Mouse (Mus musculus) forebrain, embryonic 11.5 days (tissue): ENCODE results near the gene Brca2. TPM values are rescaled to one million over a fixed set of nuclear protein-coding genes. Genes with fewer than 3 reads are reported as not detected.

Experiments used
- ATAC-seq: fragments of 200-750 bp; cut with Nextera tagmentation; replicated peaks from 2 replicates; pipeline ENCODE4 v1.8.0; 2017; ENCODE audit warnings: moderate TSS enrichment; ENCODE audit not compliant: low FRiP score
- DNase-seq: peaks from one replicate; pipeline ENCODE4 v3.0.0-alpha.2; 2017; ENCODE audit warnings: low spot score
- H3K27ac ChIP-seq: fragments of 300-500 bp; sonication (generic); 2 replicates; pipeline ENCODE4 v1.5.1; 2014; ENCODE audit warnings: low read depth, low read length
- H3K27me3 ChIP-seq: fragments of 300-500 bp; sonication (generic); 2 replicates; pipeline ENCODE4 v1.6.1; 2014; ENCODE audit warnings: mild to moderate bottlenecking, low read length, mixed read lengths; ENCODE audit not compliant: control insufficient read depth, insufficient read depth
- H3K36me3 ChIP-seq: fragments of 300-500 bp; sonication (generic); 2 replicates; pipeline ENCODE4 v1.6.1; 2014; ENCODE audit warnings: mild to moderate bottlenecking, low read length, moderate library complexity, mixed read lengths; ENCODE audit not compliant: control insufficient read depth, insufficient read depth
- H3K4me1 ChIP-seq: fragments of 300-500 bp; sonication (generic); replicated peaks from 2 replicates; pipeline ENCODE4 v1.6.1; 2014; ENCODE audit warnings: low read length, mixed read lengths; ENCODE audit not compliant: control insufficient read depth, insufficient read depth
- H3K4me2 ChIP-seq: fragments of 300-500 bp; sonication (generic); 2 replicates; pipeline ENCODE4 v1.6.1; 2014; ENCODE audit warnings: low read depth, mild to moderate bottlenecking, low read length, moderate library complexity, mixed read lengths; ENCODE audit not compliant: severe bottlenecking
- H3K4me3 ChIP-seq: fragments of 300-500 bp; sonication (generic); 2 replicates; pipeline ENCODE4 v1.5.1; 2014; ENCODE audit warnings: low read depth, low read length
- H3K9ac ChIP-seq: fragments of 300-500 bp; sonication (generic); 2 replicates; pipeline ENCODE4 v1.6.1; 2014; ENCODE audit warnings: low read length
- H3K9me3 ChIP-seq: fragments of 300-500 bp; sonication (generic); 2 replicates; pipeline ENCODE4 v1.6.1; 2016; ENCODE audit warnings: low read length, mixed read lengths; ENCODE audit not compliant: control insufficient read depth
- WGBS: fragments of 180-500 bp; shearing (Covaris S2); extraction: QIAGEN DNeasy Blood & Tissue Kit; methylation state at CpG from one replicate; pipeline ENCODE4 v1.1.7; 2014; 5-methylcytosine and 5-hydroxymethylcytosine counted together
- polyA plus RNA-seq: library from polyadenylated mRNA; unstranded; fragments of >200 nt; fragmentation: Nextera tagmentation; extraction: Ambion mirVana; gene quantifications from 2 replicates; pipeline ENCODE4 v1.2.1, GENCODE M21; 2014

The Brca2 gene
- polyA plus RNA-seq, 1 experiment from 2014 or later, result 35.0 TPM

- no peaks in the 10 kb centered on the region; the same call in 1 of the 2 replicates for H3K36me3 ChIP-seq
- DNase-seq, result no peak
Measured at GRCm38 (mm10) chr5:150551637-150552036, 29.2 kb downstream of the Brca2 start.

GRCm38 (mm10) chr5:150559519-150560103, 37.2 kb downstream of the Brca2 start:
- Histone ChIP-seq H3K9me3 (no peaks in the 10 kb centered on the region), H3K27me3 (no peaks in the 10 kb centered on the region), H3K4me1 (no peaks in the 10 kb centered on the region), H3K4me3 (no peak overlapping the region), H3K4me2 (no peak overlapping the region), H3K36me3 (no peaks in the 10 kb centered on the region; the same call in 1 of the 2 replicates), H3K9ac (no peak overlapping the region), H3K27ac (no peak overlapping the region)
- WGBS, result 96% methylated on average over 6 of the region's 6 CpGs
- DNase-seq (no peak), ATAC-seq (no peak)

More at GRCm38 (mm10) chr5:150551637-150552036, 29.2 kb downstream of the Brca2 start:
- no peak overlapping the region for H3K4me3 ChIP-seq
- no peak overlapping the region for H3K27ac ChIP-seq
- H3K9me3 ChIP-seq, result no peaks in the 10 kb centered on the region
- no peak for ATAC-seq
- H3K27me3 ChIP-seq, result no peaks in the 10 kb centered on the region
- H3K4me2 ChIP-seq, result no peak overlapping the region
- no peaks in the 10 kb centered on the region for H3K4me1 ChIP-seq
- H3K9ac ChIP-seq, result no peak overlapping the region
- 89% methylated on average over 3 of the region's 3 CpGs for WGBS

- H3K27me3 ChIP-seq, result no peaks in the 10 kb centered on the region
- no peak overlapping the region for H3K4me2 ChIP-seq
- H3K4me1 ChIP-seq, result no peaks in the 10 kb centered on the region
- DNase-seq (no peak), ATAC-seq (no peak)
- H3K36me3 ChIP-seq, result no peaks in the 10 kb centered on the region; the same call in 1 of the 2 replicates
- H3K9me3 ChIP-seq, result no peaks in the 10 kb centered on the region
- H3K27ac ChIP-seq, result no peak overlapping the region
- H3K4me3 ChIP-seq, result no peak overlapping the region
- WGBS, result 98% methylated on average over 5 of the region's 5 CpGs
- H3K9ac ChIP-seq, result no peak overlapping the region
Measured at GRCm38 (mm10) chr5:150560851-150561250, 38.4 kb downstream of the Brca2 start.

GRCm38 (mm10) chr5:150561376-150561775, 38.9 kb downstream of the Brca2 start:
- Histone ChIP-seq H3K4me2 (no peak overlapping the region), H3K9me3 (no peaks in the 10 kb centered on the region), H3K36me3 (no peaks in the 10 kb centered on the region; the same call in 1 of the 2 replicates), H3K27ac (no peak overlapping the region), H3K27me3 (no peaks in the 10 kb centered on the region), H3K4me3 (no peak overlapping the region), H3K9ac (no peak overlapping the region), H3K4me1 (no peaks in the 10 kb centered on the region)
- ATAC-seq (no peak), DNase-seq (no peak)

- no peaks in the 10 kb centered on the region for H3K4me1 ChIP-seq
- no peak overlapping the region for H3K9ac ChIP-seq
- H3K9me3 ChIP-seq, result no peaks in the 10 kb centered on the region
- no peak overlapping the region for H3K4me3 ChIP-seq
- no peaks in the 10 kb centered on the region for H3K27me3 ChIP-seq
- no peak overlapping the region for H3K4me2 ChIP-seq
- DNase-seq (no peak), ATAC-seq (no peak)
- no peaks in the 10 kb centered on the region; the same call in 1 of the 2 replicates for H3K36me3 ChIP-seq
- 93% methylated on average over 5 of the region's 5 CpGs for WGBS
- H3K27ac ChIP-seq, result no peak overlapping the region
Measured at GRCm38 (mm10) chr5:150561783-150562182, 39.4 kb downstream of the Brca2 start.

- no peak overlapping the region for H3K27ac ChIP-seq
- 96% methylated on average over 6 of the region's 6 CpGs for WGBS
- DNase-seq (no peak), ATAC-seq (no peak)
- no peaks in the 10 kb centered on the region for H3K27me3 ChIP-seq
- H3K9me3 ChIP-seq, result no peaks in the 10 kb centered on the region
- H3K4me3 ChIP-seq, result no peak overlapping the region
- no peaks in the 10 kb centered on the region for H3K4me1 ChIP-seq
- H3K36me3 ChIP-seq, result no peaks in the 10 kb centered on the region; the same call in 1 of the 2 replicates
- H3K9ac ChIP-seq, result no peak overlapping the region
- H3K4me2 ChIP-seq, result no peak overlapping the region
Measured at GRCm38 (mm10) chr5:150564426-150564825, 42.0 kb downstream of the Brca2 start.

- Histone ChIP-seq H3K27ac (no peak overlapping the region), H3K36me3 (no peaks in the 10 kb centered on the region; the same call in 1 of the 2 replicates), H3K9me3 (no peaks in the 10 kb centered on the region), H3K9ac (no peak overlapping the region), H3K27me3 (no peaks in the 10 kb centered on the region), H3K4me2 (no peak overlapping the region), H3K4me3 (no peak overlapping the region), H3K4me1 (no peaks in the 10 kb centered on the region)
- 74% methylated on average over 3 of the region's 3 CpGs for WGBS
- ATAC-seq, result no peak
- peak; percentile 22 for DNase-seq
Measured at GRCm38 (mm10) chr5:150566226-150566625, 43.8 kb downstream of the Brca2 start.

GRCm38 (mm10) chr5:150566971-150567370, 44.5 kb downstream of the Brca2 start:
- H3K9me3 ChIP-seq, result no peaks in the 10 kb centered on the region
- no peak overlapping the region for H3K4me3 ChIP-seq
- no peak overlapping the region for H3K27ac ChIP-seq
- WGBS, result 87% methylated on average over 5 of the region's 5 CpGs
- H3K4me2 ChIP-seq, result no peak overlapping the region
- DNase-seq, result peak; percentile 39
- no peaks in the 10 kb centered on the region for H3K27me3 ChIP-seq
- H3K9ac ChIP-seq, result no peak overlapping the region
- H3K36me3 ChIP-seq, result no peaks in the 10 kb centered on the region; the same call in 1 of the 2 replicates
- no peak for ATAC-seq
- H3K4me1 ChIP-seq, result no peaks in the 10 kb centered on the region
